Mouse (Mus musculus): ENCODE results near the gene Kcnk1. TPM values are rescaled to one million over a fixed set of nuclear protein-coding genes. Genes with fewer than 3 reads are reported as not detected.

Gene Kcnk1
- polyA plus RNA-seq, 1 experiment from 2014 or later, result 2.4 TPM

- Histone ChIP-seq H3K4me2 (no peak overlapping the region), H3K4me3 (no peak overlapping the region), H3K9me3 (replicated peaks) (no peaks in the 10 kb centered on the region), H3K27me3 (no peaks in the 10 kb centered on the region; the same call in 1 of the 2 replicates), H3K27ac (no peak overlapping the region), H3K9ac (no peak overlapping the region), H3K4me1 (replicated peaks) (no peaks in the 10 kb centered on the region), H3K36me3 (no peaks in the 10 kb centered on the region)
- ATAC-seq (replicated peaks; ENCODE audit: insufficient number of reproducible peaks, insufficient read depth, low FRiP score, low read depth), result no peak
- 70% methylated on average over 4 of the region's 4 CpGs for WGBS
These were observed 63.9 kb downstream of the Kcnk1 start for GRCm38 (mm10) chr8:126058876-126059275.

GRCm38 (mm10) chr8:126062844-126063243 is 67.9 kb downstream of the Kcnk1 start:
- no peaks in the 10 kb centered on the region for H3K27me3 ChIP-seq
- 70% methylated on average over 10 of the region's 10 CpGs for WGBS
- no peaks in the 10 kb centered on the region for H3K9me3 ChIP-seq (replicated peaks)
- no peak overlapping the region for H3K9ac ChIP-seq
- H3K4me2 ChIP-seq, result no peak overlapping the region
- ATAC-seq (replicated peaks; ENCODE audit: insufficient number of reproducible peaks, insufficient read depth, low FRiP score, low read depth), result no peak
- H3K4me3 ChIP-seq, result no peak overlapping the region
- H3K27ac ChIP-seq, result no peak overlapping the region
- no peaks in the 10 kb centered on the region for H3K36me3 ChIP-seq
- no peaks in the 10 kb centered on the region for H3K4me1 ChIP-seq (replicated peaks)

- Histone ChIP-seq H3K4me1 (replicated peaks) (no peaks in the 10 kb centered on the region), H3K9me3 (replicated peaks) (no peaks in the 10 kb centered on the region), H3K27me3 (no peaks in the 10 kb centered on the region), H3K9ac (no peak overlapping the region), H3K4me2 (no peak overlapping the region), H3K27ac (no peak overlapping the region), H3K4me3 (no peak overlapping the region), H3K36me3 (no peaks in the 10 kb centered on the region)
- 79% methylated on average over 9 of the region's 9 CpGs for WGBS
- ATAC-seq (replicated peaks; ENCODE audit: insufficient number of reproducible peaks, insufficient read depth, low FRiP score, low read depth), result no peak
These were observed 69.0 kb downstream of the Kcnk1 start for GRCm38 (mm10) chr8:126063832-126064409.

- Histone ChIP-seq H3K4me3 (no peak overlapping the region), H3K9ac (no peak overlapping the region), H3K27me3 (no peaks in the 10 kb centered on the region), H3K4me1 (replicated peaks) (no peaks in the 10 kb centered on the region), H3K36me3 (no peaks in the 10 kb centered on the region), H3K27ac (no peak overlapping the region), H3K4me2 (no peak overlapping the region), H3K9me3 (replicated peaks) (no peaks in the 10 kb centered on the region)
- 55% methylated on average over 8 of the region's 8 CpGs for WGBS
- ATAC-seq (replicated peaks; ENCODE audit: insufficient number of reproducible peaks, insufficient read depth, low FRiP score, low read depth), result no peak
These were observed 69.7 kb downstream of the Kcnk1 start for GRCm38 (mm10) chr8:126064587-126065145.

- H3K4me3 ChIP-seq, result no peak overlapping the region
- H3K27ac ChIP-seq, result no peak overlapping the region
- H3K36me3 ChIP-seq, result no peaks in the 10 kb centered on the region
- no peak overlapping the region for H3K4me2 ChIP-seq
- no peaks in the 10 kb centered on the region for H3K9me3 ChIP-seq (replicated peaks)
- no peaks in the 10 kb centered on the region for H3K4me1 ChIP-seq (replicated peaks)
- H3K27me3 ChIP-seq, result no peaks in the 10 kb centered on the region
- 58% methylated on average over 6 of the region's 6 CpGs for WGBS
- H3K9ac ChIP-seq, result no peak overlapping the region
- ATAC-seq (replicated peaks; ENCODE audit: insufficient number of reproducible peaks, insufficient read depth, low FRiP score, low read depth), result no peak
These were observed 72.3 kb downstream of the Kcnk1 start for GRCm38 (mm10) chr8:126067306-126067705.

- Histone ChIP-seq H3K9ac (no peak overlapping the region), H3K4me2 (no peak overlapping the region), H3K27ac (no peak overlapping the region), H3K36me3 (no peaks in the 10 kb centered on the region), H3K27me3 (no peaks in the 10 kb centered on the region), H3K9me3 (replicated peaks) (no peaks in the 10 kb centered on the region), H3K4me3 (no peak overlapping the region), H3K4me1 (replicated peaks) (no peaks in the 10 kb centered on the region)
- no peak for ATAC-seq (replicated peaks; ENCODE audit: insufficient number of reproducible peaks, insufficient read depth, low FRiP score, low read depth)
- 72% methylated on average over 6 of the region's 6 CpGs for WGBS
These were observed 73.2 kb downstream of the Kcnk1 start for GRCm38 (mm10) chr8:126068136-126068535.

GRCm38 (mm10) chr8:126072678-126073077 is 77.7 kb downstream of the Kcnk1 start:
- no peak overlapping the region for H3K4me2 ChIP-seq
- WGBS, result 71% methylated on average over 5 of the region's 5 CpGs

GRCm38 (mm10) chr8:126073141-126073740 is 78.3 kb downstream of the Kcnk1 start:
- 50% methylated on average over 7 of the region's 7 CpGs for WGBS
- Histone ChIP-seq H3K36me3 (no peaks in the 10 kb centered on the region), H3K27me3 (peaks cover 5% of the 10 kb centered on the region; the same call in 1 of the 2 replicates), H3K4me1 (replicated peaks) (no peaks in the 10 kb centered on the region), H3K4me2 (no peak overlapping the region), H3K9ac (no peak overlapping the region), H3K4me3 (no peak overlapping the region), H3K27ac (no peak overlapping the region), H3K9me3 (replicated peaks) (no peaks in the 10 kb centered on the region)
- ATAC-seq (replicated peaks; ENCODE audit: insufficient number of reproducible peaks, insufficient read depth, low FRiP score, low read depth), result no peak

More at GRCm38 (mm10) chr8:126072678-126073077, 77.7 kb downstream of the Kcnk1 start:
- H3K27me3 ChIP-seq, result peaks cover 5% of the 10 kb centered on the region; the same call in 1 of the 2 replicates
- no peak overlapping the region for H3K4me3 ChIP-seq
- ATAC-seq (replicated peaks; ENCODE audit: insufficient number of reproducible peaks, insufficient read depth, low FRiP score, low read depth), result no peak
- H3K27ac ChIP-seq, result no peak overlapping the region
- no peaks in the 10 kb centered on the region for H3K9me3 ChIP-seq (replicated peaks)
- H3K9ac ChIP-seq, result no peak overlapping the region
- H3K4me1 ChIP-seq (replicated peaks), result no peaks in the 10 kb centered on the region
- H3K36me3 ChIP-seq, result no peaks in the 10 kb centered on the region

GRCm38 (mm10) chr8:126074111-126074510 is 79.1 kb downstream of the Kcnk1 start:
- H3K4me2 ChIP-seq, result no peak overlapping the region
- no peaks in the 10 kb centered on the region for H3K9me3 ChIP-seq (replicated peaks)
- no peak for ATAC-seq (replicated peaks; ENCODE audit: insufficient number of reproducible peaks, insufficient read depth, low FRiP score, low read depth)
- no peak overlapping the region for H3K27ac ChIP-seq
- 61% methylated on average over 1 of the region's 1 CpGs for WGBS
- H3K27me3 ChIP-seq, result peaks cover 5% of the 10 kb centered on the region; the same call in 1 of the 2 replicates
- no peaks in the 10 kb centered on the region for H3K4me1 ChIP-seq (replicated peaks)
- no peaks in the 10 kb centered on the region for H3K36me3 ChIP-seq
- no peak overlapping the region for H3K9ac ChIP-seq
- no peak overlapping the region for H3K4me3 ChIP-seq

- no peaks in the 10 kb centered on the region for H3K36me3 ChIP-seq
- no peaks in the 10 kb centered on the region for H3K9me3 ChIP-seq (replicated peaks)
- no peak for ATAC-seq (replicated peaks; ENCODE audit: insufficient number of reproducible peaks, insufficient read depth, low FRiP score, low read depth)
- WGBS, result 14% methylated on average over 10 of the region's 10 CpGs
- no peak overlapping the region for H3K9ac ChIP-seq
- H3K4me3 ChIP-seq, result no peak overlapping the region
- H3K4me1 ChIP-seq (replicated peaks), result no peaks in the 10 kb centered on the region
- H3K27me3 ChIP-seq, result peaks cover 5% of the 10 kb centered on the region; the same call in 1 of the 2 replicates
- H3K4me2 ChIP-seq, result no peak overlapping the region
- no peak overlapping the region for H3K27ac ChIP-seq
These were observed 80.4 kb downstream of the Kcnk1 start for GRCm38 (mm10) chr8:126075400-126075799.

Measured in heart, embryonic 15.5 days (tissue).